Mouse (Mus musculus) liver, adult (tissue): ENCODE measurements around the gene Tas2r135.

Experiments
- GATA4 ChIP-seq: IDR thresholded peaks from 2 replicates; pipeline ENCODE4 v1.6.1; 2014; ENCODE audit warnings: mild to moderate bottlenecking, low read length; ENCODE audit not compliant: insufficient replicate concordance

Tas2r135 gene

GRCm38 (mm10) chr6:42405134-42405533, at the start of gene Tas2r135:
Gene Tas2r135 (plus strand): TSS chr6:42405434.
- no peak for TF ChIP-seq GATA4

- no peak for TF ChIP-seq GATA4
Measured at GRCm38 (mm10) chr6:42355794-42356600, 49.2 kb upstream of the Tas2r135 start.

GRCm38 (mm10) chr6:42356913-42357312, 48.3 kb upstream of the Tas2r135 start:
- TF ChIP-seq GATA4 = no peak

GRCm38 (mm10) chr6:42357901-42358300, 47.3 kb upstream of the Tas2r135 start:
- TF ChIP-seq GATA4 = no peak

GRCm38 (mm10) chr6:42358901-42359300, 46.3 kb upstream of the Tas2r135 start:
- no peak for TF ChIP-seq GATA4

- peak; percentile 72; the same call in 1 of the 2 replicates for TF ChIP-seq GATA4
Measured at GRCm38 (mm10) chr6:42359364-42360147, 45.7 kb upstream of the Tas2r135 start.

- TF ChIP-seq GATA4 = no peak
Measured at GRCm38 (mm10) chr6:42360231-42360840, 44.9 kb upstream of the Tas2r135 start.

- no peak for TF ChIP-seq GATA4
Measured at GRCm38 (mm10) chr6:42361041-42361895, 44.0 kb upstream of the Tas2r135 start.

- TF ChIP-seq GATA4 = no peak
Measured at GRCm38 (mm10) chr6:42362074-42362473, 43.2 kb upstream of the Tas2r135 start.

GRCm38 (mm10) chr6:42362497-42362896, 42.7 kb upstream of the Tas2r135 start:
- no peak for TF ChIP-seq GATA4

- TF ChIP-seq GATA4 = no peak
Measured at GRCm38 (mm10) chr6:42362974-42363373, 42.3 kb upstream of the Tas2r135 start.

- TF ChIP-seq GATA4 = no peak
Measured at GRCm38 (mm10) chr6:42364066-42364465, 41.2 kb upstream of the Tas2r135 start.

GRCm38 (mm10) chr6:42364607-42365006, 40.6 kb upstream of the Tas2r135 start:
- TF ChIP-seq GATA4 = no peak

GRCm38 (mm10) chr6:42365215-42365614, 40.0 kb upstream of the Tas2r135 start:
- no peak for TF ChIP-seq GATA4

- TF ChIP-seq GATA4 = no peak
Measured at GRCm38 (mm10) chr6:42369870-42370269, 35.4 kb upstream of the Tas2r135 start.
